Mouse (Mus musculus) hindbrain, embryonic 13.5 days (tissue): ENCODE measurements at regions not wholly inside any gene's neighbourhood (a gene's known extent, or its start where the extent isn't known, plus 50 kb on each side); places are given as distances from the start of the nearest gene placed in this dataset.
A peak's percentile ranks its signal among the peaks of the same experiment; 100 is the strongest.

ENCODE experiments used
- ATAC-seq: fragments of 200-750 bp; cut with Nextera tagmentation; 2 replicates; pipeline ENCODE4 v1.8.0; 2017; ENCODE audit warnings: moderate TSS enrichment; ENCODE audit not compliant: low FRiP score
- H3K27ac ChIP-seq: fragments of 300-500 bp; sonication (generic); 2 replicates; pipeline ENCODE4 v1.5.1; 2015; ENCODE audit warnings: inconsistent platforms, mild to moderate bottlenecking, moderate library complexity
- H3K27me3 ChIP-seq: fragments of 300-500 bp; sonication (generic); 2 replicates; pipeline ENCODE4 v1.6.1; 2015; ENCODE audit warnings: mild to moderate bottlenecking, inconsistent platforms
- H3K36me3 ChIP-seq: fragments of 300-500 bp; sonication (generic); 2 replicates; pipeline ENCODE4 v1.6.1; 2015; ENCODE audit warnings: mild to moderate bottlenecking, inconsistent platforms
- H3K4me1 ChIP-seq: fragments of 300-500 bp; sonication (generic); replicated peaks from 2 replicates; pipeline ENCODE4 v1.6.1; 2015; ENCODE audit warnings: inconsistent platforms
- H3K4me2 ChIP-seq: fragments of 300-500 bp; sonication (generic); 2 replicates; pipeline ENCODE4 v1.6.1; 2015; ENCODE audit warnings: inconsistent platforms, mild to moderate bottlenecking, moderate library complexity
- H3K4me3 ChIP-seq: fragments of 300-500 bp; sonication (generic); 2 replicates; pipeline ENCODE4 v1.5.1; 2015; ENCODE audit warnings: mild to moderate bottlenecking, inconsistent platforms
- H3K9ac ChIP-seq: fragments of 300-500 bp; sonication (generic); 2 replicates; pipeline ENCODE4 v1.6.1; 2015; ENCODE audit warnings: mild to moderate bottlenecking, inconsistent platforms
- H3K9me3 ChIP-seq: fragments of 300-500 bp; sonication (generic); 2 replicates; pipeline ENCODE4 v1.6.1; 2016; ENCODE audit warnings: inconsistent platforms
- WGBS: fragments of 180-500 bp; shearing (Covaris S2); methylation state at CpG from one replicate; pipeline ENCODE4 v1.1.7; 2015; 5-methylcytosine and 5-hydroxymethylcytosine counted together

DNA sequence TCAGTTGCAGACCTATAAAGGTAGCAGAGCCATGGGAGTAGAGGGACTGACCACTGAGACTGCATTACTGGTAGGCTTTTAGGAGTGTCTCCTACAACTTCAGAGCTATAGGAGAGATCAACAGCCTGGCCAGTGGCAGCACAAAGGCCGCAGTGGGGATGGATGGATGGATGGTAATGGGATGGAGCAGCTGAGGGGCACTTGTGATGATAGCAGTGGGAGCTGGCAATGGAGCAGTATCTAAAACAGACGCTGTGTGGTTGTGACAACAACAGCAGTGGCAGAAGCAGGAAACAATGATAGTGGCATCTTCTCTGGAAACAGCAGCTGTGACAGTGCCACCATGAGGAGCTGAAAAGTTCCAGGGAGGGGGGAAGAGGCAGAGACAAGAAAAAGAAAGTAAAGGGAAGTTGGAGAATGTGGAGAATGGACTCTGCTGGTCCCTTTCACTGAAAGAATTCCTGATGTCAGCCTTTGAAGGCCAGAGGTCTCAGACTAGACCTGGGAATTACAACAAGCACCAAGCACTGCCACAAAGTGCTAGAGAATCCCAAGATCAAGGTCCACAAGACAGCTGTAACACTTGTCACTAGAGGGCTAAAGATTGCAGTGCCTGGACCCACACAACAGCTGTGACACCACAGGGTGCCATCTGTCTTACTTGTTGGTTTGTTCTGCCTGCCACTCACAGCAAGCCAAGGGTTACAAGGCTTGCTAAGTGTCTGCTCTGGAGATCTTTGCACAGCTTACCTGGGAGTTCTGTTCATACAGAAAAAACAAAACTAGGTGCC is 624.1 kb upstream of the Pitx2 start:
- no peak for ATAC-seq
- H3K27me3 ChIP-seq = no peaks in the 10 kb centered on the region
- no peak overlapping the region for H3K4me3 ChIP-seq
- H3K4me1 ChIP-seq = no peaks in the 10 kb centered on the region
- no peak overlapping the region for H3K9ac ChIP-seq
- H3K9me3 ChIP-seq = no peaks in the 10 kb centered on the region
- H3K27ac ChIP-seq = no peak overlapping the region
- no peak overlapping the region for H3K4me2 ChIP-seq
- WGBS = 67% methylated on average over 2 of the region's 2 CpGs
- H3K36me3 ChIP-seq = no peaks in the 10 kb centered on the region

DNA sequence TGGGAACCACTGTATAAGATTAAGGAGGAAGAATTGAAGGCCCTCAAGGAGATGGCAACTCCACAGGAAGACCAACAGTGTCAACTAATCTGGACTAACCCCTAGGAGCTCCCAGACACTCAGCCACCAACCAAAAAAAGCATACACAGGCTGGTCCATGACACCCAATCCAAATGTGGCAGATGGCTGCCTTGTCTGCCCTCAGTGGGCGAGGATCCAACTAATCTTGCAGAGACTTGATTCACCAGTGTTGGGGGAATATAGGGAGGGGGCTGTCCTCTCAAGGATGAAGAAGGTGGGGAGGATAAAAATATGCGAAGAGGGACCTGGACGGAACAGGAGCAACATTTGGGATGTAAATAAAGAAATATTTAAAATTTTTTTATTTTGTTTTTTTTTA is 629.1 kb upstream of the Pitx2 start:
- no peak overlapping the region for H3K9ac ChIP-seq
- no peaks in the 10 kb centered on the region for H3K9me3 ChIP-seq
- H3K4me2 ChIP-seq = no peak overlapping the region
- no peak overlapping the region for H3K4me3 ChIP-seq
- WGBS = 93% methylated on average over 3 of the region's 3 CpGs
- no peak overlapping the region for H3K27ac ChIP-seq
- ATAC-seq = no peak
- H3K4me1 ChIP-seq = no peaks in the 10 kb centered on the region
- H3K27me3 ChIP-seq = no peaks in the 10 kb centered on the region
- no peaks in the 10 kb centered on the region for H3K36me3 ChIP-seq

DNA sequence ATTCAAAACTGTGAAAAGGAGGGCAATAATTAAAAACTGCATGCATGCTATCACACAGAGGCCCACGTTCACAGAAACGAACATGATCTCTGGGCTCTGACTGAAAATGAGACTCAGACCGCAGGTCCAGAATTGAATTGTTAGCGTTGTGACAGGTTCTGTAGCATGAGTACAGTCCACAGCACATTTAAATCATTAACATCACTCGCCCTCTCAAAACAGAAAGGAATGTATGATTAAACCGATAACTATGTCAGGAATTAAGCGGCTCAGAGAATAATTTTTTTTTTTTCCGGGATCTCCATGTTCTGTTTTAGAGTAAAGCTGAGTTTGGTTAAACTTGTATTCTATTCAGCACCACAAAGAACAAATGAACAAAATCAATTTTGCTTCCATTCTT is 634.3 kb upstream of the Pitx2 start:
- Histone ChIP-seq H3K27ac (no peak overlapping the region), H3K4me2 (no peak overlapping the region), H3K9me3 (no peaks in the 10 kb centered on the region), H3K27me3 (no peaks in the 10 kb centered on the region), H3K36me3 (no peaks in the 10 kb centered on the region), H3K9ac (no peak overlapping the region), H3K4me3 (no peak overlapping the region), H3K4me1 (0 out of 2 replicates have a peak, but pooled peaks cover 2% of the 10 kb centered on the region)
- no peak for ATAC-seq
- WGBS = 82% methylated on average over 8 of the region's 8 CpGs

DNA sequence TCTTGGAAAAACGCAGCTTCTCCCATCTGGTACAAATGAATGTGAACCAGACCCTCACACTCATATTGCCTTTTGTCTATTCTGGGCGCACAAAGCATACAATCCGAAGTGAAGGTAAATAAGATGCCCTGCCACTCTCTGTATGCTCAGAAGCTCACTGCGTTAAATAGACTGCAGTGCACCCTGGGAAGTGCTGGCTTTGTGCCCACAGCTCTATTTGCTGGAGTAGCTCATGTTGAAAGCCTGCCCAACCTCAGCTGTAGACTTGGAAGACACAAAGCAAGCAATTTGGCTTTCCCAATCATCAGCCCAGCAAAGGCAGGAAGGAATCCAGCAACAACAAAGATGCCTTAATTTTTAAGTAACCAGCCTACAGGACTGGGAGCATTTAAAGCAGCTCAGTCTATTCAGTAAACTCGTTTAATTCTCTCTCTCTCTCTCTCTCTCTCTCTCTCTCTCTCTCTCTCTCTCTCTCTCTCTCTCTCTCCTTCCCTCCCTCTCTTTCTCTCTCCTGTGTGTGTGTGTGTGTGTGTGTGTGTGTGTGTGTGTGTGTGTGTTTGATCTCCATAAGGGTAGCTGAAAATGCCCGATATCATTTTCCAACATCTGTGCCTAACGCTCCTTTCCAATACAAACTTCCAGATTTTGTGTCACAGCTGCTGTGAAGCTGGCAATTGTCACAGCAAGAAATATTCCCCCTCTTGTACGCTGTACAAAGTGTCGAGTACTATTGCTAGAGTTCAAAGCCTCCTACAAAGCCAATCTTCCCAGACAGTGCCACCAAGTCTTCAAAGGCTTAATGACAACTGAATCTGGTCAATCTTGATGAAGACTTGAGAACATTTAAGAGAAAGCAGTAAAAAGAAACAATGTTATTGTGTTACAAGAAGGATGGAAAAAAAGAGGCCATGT is 650.5 kb upstream of the Fam241a start:
- Histone ChIP-seq H3K36me3 (no peaks in the 10 kb centered on the region), H3K9ac (no peak overlapping the region), H3K9me3 (no peaks in the 10 kb centered on the region), H3K4me1 (peaks cover 5% of the 10 kb centered on the region), H3K4me2 (no peak overlapping the region), H3K4me3 (no peak overlapping the region), H3K27ac (peak overlapping the region; percentile 59), H3K27me3 (no peaks in the 10 kb centered on the region)
- 51% methylated on average over 9 of the region's 9 CpGs for WGBS
- ATAC-seq = peak; percentile 95

DNA sequence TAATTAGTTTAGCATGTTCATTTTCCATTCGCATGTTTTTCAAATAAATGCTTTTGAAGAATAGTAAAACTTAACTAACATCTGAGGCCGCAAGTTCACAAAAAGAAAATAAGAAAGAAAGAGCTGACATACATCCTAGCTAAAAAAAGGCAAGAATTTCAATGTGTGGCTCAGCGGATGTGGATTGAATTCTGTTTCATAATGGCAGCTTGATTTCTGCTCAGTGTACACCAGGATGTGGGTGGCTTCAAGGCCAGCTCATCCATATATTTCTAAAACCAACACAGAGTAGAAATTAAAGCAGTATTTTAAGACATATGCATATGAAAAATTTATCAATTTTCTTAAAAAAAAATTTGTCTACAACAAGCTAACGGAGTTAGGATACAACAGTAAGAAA is 629.3 kb upstream of the Fam241a start:
- Histone ChIP-seq H3K36me3 (no peaks in the 10 kb centered on the region), H3K9me3 (no peaks in the 10 kb centered on the region), H3K9ac (no peak overlapping the region), H3K27me3 (no peaks in the 10 kb centered on the region), H3K4me3 (no peak overlapping the region), H3K4me2 (no peak overlapping the region), H3K4me1 (peaks cover 6% of the 10 kb centered on the region; the same call in 1 of the 2 replicates), H3K27ac (no peak overlapping the region)
- ATAC-seq = no peak
- WGBS = 90% methylated on average over 4 of the region's 4 CpGs

DNA sequence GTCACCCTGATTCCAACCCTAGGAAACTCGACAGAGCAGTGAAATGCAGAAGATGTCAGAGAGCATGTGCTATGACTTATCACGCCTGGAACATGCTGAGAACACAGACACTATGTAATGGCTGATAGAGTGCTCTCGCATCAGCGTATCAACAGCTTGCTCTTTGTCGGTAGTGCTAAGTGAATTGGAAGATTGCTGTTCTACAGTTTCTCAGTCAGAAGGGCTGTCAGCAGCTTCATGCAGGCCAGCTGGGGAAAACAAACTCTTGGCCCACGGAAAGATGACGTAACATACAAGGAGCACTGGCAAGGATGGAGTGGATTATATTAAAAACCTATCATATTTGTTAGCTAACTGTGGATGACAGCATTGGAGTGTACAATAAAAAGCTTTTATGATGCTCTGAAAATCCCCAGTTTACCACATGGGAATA is 624.6 kb upstream of the Fam241a start:
- whole genome bisulfite sequencing = 47% methylated on average over 7 of the region's 7 CpGs

DNA sequence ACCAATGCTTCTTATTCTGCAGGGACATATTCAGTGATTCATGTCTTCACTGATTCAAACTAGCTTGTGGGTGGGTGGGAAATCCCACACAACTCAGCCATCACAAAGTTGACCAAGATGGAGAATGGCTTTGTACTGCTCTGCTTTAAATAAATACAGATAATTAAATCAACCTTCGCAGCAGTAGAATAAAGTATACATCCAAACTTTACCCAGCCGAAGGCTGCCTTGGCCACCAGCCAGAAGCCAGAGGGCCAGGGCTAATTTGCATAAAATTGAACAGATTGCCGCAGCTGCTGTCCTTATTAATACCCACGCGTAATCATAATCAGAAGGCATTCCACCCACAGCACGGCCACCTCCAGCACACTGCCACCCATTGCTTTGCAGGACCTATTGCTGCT is 623.8 kb upstream of the Fam241a start:
- Histone ChIP-seq H3K36me3 (no peaks in the 10 kb centered on the region), H3K9ac (no peak overlapping the region), H3K27me3 (no peaks in the 10 kb centered on the region), H3K27ac (peak overlapping the region; percentile 40; the same call in 1 of the 2 replicates), H3K4me2 (peak overlapping the region; percentile 34), H3K9me3 (no peaks in the 10 kb centered on the region), H3K4me3 (no peak overlapping the region), H3K4me1 (peaks cover 13% of the 10 kb centered on the region)
- peak; percentile 78 for ATAC-seq
- 9% methylated on average over 6 of the region's 6 CpGs for WGBS

More for the DNA sequence above, 624.6 kb upstream of the Fam241a start:
- peaks cover 13% of the 10 kb centered on the region for H3K4me1 ChIP-seq
- ATAC-seq = peak; percentile 72
- no peaks in the 10 kb centered on the region for H3K9me3 ChIP-seq
- H3K4me3 ChIP-seq = no peak overlapping the region
- peak overlapping the region; percentile 34; the same call in 1 of the 2 replicates for H3K4me2 ChIP-seq
- H3K36me3 ChIP-seq = no peaks in the 10 kb centered on the region
- H3K9ac ChIP-seq = no peak overlapping the region
- H3K27ac ChIP-seq = peak overlapping the region; percentile 40; the same call in 1 of the 2 replicates
- H3K27me3 ChIP-seq = no peaks in the 10 kb centered on the region

DNA sequence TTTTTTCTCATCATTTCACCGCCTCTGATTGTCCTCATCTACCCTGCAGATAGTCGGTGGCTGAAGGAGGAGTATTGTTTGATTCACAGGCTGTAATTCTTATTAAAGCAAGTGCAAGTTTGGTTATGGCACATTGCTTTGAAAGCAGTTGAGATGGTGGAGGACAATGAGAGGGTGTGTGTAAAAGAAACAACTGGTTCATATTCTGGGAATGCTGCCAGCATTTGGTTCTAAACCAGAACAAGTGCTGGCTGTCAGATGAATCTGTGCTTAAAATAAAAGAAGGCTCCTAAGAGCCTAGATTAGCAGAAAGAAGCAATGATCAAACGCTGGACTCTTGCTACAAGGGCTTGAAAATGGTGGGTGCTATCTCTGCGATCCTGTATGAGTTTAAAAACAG is 622.7 kb upstream of the Fam241a start:
- H3K4me3 ChIP-seq = no peak overlapping the region
- H3K36me3 ChIP-seq = no peaks in the 10 kb centered on the region
- no peak overlapping the region for H3K4me2 ChIP-seq
- no peak overlapping the region for H3K27ac ChIP-seq
- no peaks in the 10 kb centered on the region for H3K27me3 ChIP-seq
- no peaks in the 10 kb centered on the region for H3K9me3 ChIP-seq
- no peak overlapping the region for H3K9ac ChIP-seq
- no peak for ATAC-seq
- 62% methylated on average over 4 of the region's 4 CpGs for WGBS
- peaks cover 13% of the 10 kb centered on the region for H3K4me1 ChIP-seq

DNA sequence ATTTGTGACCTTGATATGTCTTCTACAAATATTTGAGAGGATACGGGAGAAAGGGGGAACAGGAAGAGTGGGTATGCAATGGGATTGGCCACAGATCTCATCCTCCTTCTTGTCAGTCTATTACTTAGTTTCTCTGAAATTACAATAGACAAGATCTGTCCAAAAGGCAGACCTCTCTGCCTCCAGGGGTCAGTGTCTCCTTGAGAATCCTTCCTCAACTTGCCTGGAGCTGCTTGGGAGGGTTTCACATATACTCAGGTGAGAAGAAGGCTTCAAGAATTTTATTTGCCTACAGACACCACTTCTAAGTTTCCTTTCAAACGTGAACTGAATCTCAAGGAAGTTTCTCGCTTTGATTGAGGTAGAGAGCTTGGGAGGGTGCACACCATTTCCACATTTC is 575.0 kb upstream of the Fam241a start:
- no peak for ATAC-seq
- no peaks in the 10 kb centered on the region for H3K36me3 ChIP-seq
- no peak overlapping the region for H3K9ac ChIP-seq
- H3K4me1 ChIP-seq = no peaks in the 10 kb centered on the region
- no peak overlapping the region for H3K27ac ChIP-seq
- no peaks in the 10 kb centered on the region for H3K9me3 ChIP-seq
- no peaks in the 10 kb centered on the region for H3K27me3 ChIP-seq
- 64% methylated on average over 3 of the region's 3 CpGs for WGBS
- H3K4me2 ChIP-seq = no peak overlapping the region
- no peak overlapping the region for H3K4me3 ChIP-seq

DNA sequence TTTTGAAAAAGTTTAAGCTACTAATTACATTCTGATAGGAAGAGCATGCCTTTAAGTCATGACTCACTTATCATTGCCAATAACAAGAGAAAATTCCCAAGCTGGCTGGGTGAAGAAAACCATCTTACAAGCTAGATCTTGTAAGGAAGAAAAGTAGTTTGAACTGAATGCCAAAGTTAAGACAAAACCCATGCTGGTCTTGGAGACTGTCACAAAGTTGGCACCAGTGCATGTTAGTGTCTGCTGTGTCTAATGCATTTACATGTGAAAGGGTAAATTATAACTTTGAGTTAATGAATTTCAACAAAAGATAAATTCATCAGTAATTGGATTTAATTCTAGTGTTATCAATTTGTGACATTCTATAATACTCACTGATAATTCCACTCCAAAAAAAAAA is 533.6 kb upstream of the Fam241a start:
- Histone ChIP-seq H3K4me3 (no peak overlapping the region), H3K9ac (no peak overlapping the region), H3K9me3 (no peaks in the 10 kb centered on the region), H3K4me2 (no peak overlapping the region), H3K27me3 (no peaks in the 10 kb centered on the region), H3K4me1 (no peaks in the 10 kb centered on the region), H3K27ac (no peak overlapping the region), H3K36me3 (no peaks in the 10 kb centered on the region)
- ATAC-seq = no peak

DNA sequence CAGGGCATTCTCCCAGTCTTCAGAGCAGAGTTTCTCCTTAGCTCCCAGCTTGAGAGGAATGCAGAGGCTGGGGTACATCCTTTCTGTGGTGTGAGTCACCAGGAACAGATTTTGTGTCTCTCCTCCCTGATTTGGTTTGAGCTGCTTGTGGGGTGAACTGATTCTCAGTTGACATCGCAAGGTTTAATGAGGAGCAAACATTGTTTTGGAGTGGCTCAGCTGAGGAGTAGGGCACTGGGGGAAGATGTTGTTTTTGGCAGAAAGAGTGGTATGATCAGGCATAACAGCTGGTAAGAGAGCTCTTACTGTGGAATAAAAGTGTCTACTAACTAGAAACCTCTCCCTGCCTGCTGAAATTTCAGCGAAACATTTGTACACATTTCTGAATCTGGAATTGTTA is 519.4 kb upstream of the Fam241a start:
- H3K9ac ChIP-seq = no peak overlapping the region
- H3K36me3 ChIP-seq = no peaks in the 10 kb centered on the region
- no peak overlapping the region for H3K27ac ChIP-seq
- no peak for ATAC-seq
- no peaks in the 10 kb centered on the region for H3K4me1 ChIP-seq
- WGBS = 94% methylated on average over 2 of the region's 2 CpGs
- no peak overlapping the region for H3K4me2 ChIP-seq
- H3K9me3 ChIP-seq = no peaks in the 10 kb centered on the region
- no peaks in the 10 kb centered on the region for H3K27me3 ChIP-seq
- H3K4me3 ChIP-seq = no peak overlapping the region

DNA sequence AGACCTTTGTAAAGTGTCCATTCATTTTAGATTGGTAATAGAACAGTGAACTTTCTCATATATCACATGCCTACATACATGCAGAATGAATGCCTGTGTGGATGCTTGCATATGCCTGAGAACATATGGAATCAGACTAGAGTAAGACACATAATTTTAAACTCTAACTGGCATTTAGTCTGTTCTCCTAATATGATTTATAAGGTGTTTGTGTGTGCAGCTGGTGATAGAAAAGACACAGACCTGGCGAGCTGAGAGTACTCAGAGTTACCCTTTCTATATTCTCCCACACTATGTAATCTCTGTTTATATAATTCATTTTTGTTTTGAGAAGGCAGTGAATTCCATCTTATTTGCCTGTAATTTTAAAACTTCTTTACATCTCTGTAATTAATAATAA is 517.4 kb upstream of the Fam241a start:
- Histone ChIP-seq H3K9me3 (no peaks in the 10 kb centered on the region), H3K4me1 (no peaks in the 10 kb centered on the region), H3K9ac (no peak overlapping the region), H3K36me3 (no peaks in the 10 kb centered on the region), H3K27ac (no peak overlapping the region), H3K4me2 (no peak overlapping the region), H3K27me3 (no peaks in the 10 kb centered on the region), H3K4me3 (no peak overlapping the region)
- 82% methylated on average over 1 of the region's 1 CpGs for WGBS
- no peak for ATAC-seq
